Mouse (Mus musculus): ENCODE results near the gene Klk1b3. TPM values are rescaled to one million over a fixed set of nuclear protein-coding genes. Genes with fewer than 3 reads are reported as not detected.

Gene Klk1b3
- total RNA-seq, 2 experiments from 2014 or later, result not detected

Other genes starting within 250 kb of the Klk1b3 start
- gene Klk1b8, start 247.5 kb upstream of the Klk1b3 start, total RNA-seq (2015), result not detected in 2 replicates
- gene Klk1b8, start 247.5 kb upstream of the Klk1b3 start, total RNA-seq (2017), result not detected in 2 replicates
- not detected in 2 replicates for gene Klk1b1, start 231.4 kb upstream of the Klk1b3 start, total RNA-seq (2015)
- gene Klk1b1, start 231.4 kb upstream of the Klk1b3 start, total RNA-seq (2017), result not detected in 2 replicates
- gene Klk1b9, start 222.1 kb upstream of the Klk1b3 start, total RNA-seq (2015), result not detected in 2 replicates
- gene Klk1b9, start 222.1 kb upstream of the Klk1b3 start, total RNA-seq (2017), result not detected in 2 replicates
- gene Klk1b11, start 202.3 kb upstream of the Klk1b3 start, total RNA-seq (2015), result 0.33 and 0.84 TPM in 2 replicates
- 1.1 TPM in 1 of 2 replicates, not detected in the other for gene Klk1b11, start 202.3 kb upstream of the Klk1b3 start, total RNA-seq (2017)
- gene Klk1b26, start 186.0 kb upstream of the Klk1b3 start, total RNA-seq (2015), result not detected in 2 replicates
- not detected in 2 replicates for gene Klk1b26, start 186.0 kb upstream of the Klk1b3 start, total RNA-seq (2017)
- gene Klk1b27, start 145.9 kb upstream of the Klk1b3 start, total RNA-seq (2015), result not detected in 2 replicates
- not detected in 2 replicates for gene Klk1b27, start 145.9 kb upstream of the Klk1b3 start, total RNA-seq (2017)
- gene Klk1b21, start 95.9 kb upstream of the Klk1b3 start, total RNA-seq (2015), result not detected in 2 replicates
- gene Klk1b21, start 95.9 kb upstream of the Klk1b3 start, total RNA-seq (2017), result not detected in 2 replicates
- not detected in 2 replicates for gene Klk1b22, start 85.5 kb upstream of the Klk1b3 start, total RNA-seq (2015)
- not detected in 2 replicates for gene Klk1b22, start 85.5 kb upstream of the Klk1b3 start, total RNA-seq (2017)
- not detected in 2 replicates for gene Klk1b16, start 61.4 kb upstream of the Klk1b3 start, total RNA-seq (2015)
- not detected in 2 replicates for gene Klk1b16, start 61.4 kb upstream of the Klk1b3 start, total RNA-seq (2017)
- not detected in 2 replicates for gene Klk1b24, start 10.0 kb upstream of the Klk1b3 start, total RNA-seq (2015)
- gene Klk1b24, start 10.0 kb upstream of the Klk1b3 start, total RNA-seq (2017), result not detected in 2 replicates
- not detected in 2 replicates for gene Klk1b4, start 9.2 kb downstream of the Klk1b3 start, total RNA-seq (2015)
- gene Klk1b4, start 9.2 kb downstream of the Klk1b3 start, total RNA-seq (2017), result not detected in 2 replicates
- not detected in 2 replicates for gene Klk1b5, start 17.8 kb downstream of the Klk1b3 start, total RNA-seq (2015)
- not detected in 2 replicates for gene Klk1b5, start 17.8 kb downstream of the Klk1b3 start, total RNA-seq (2017)
- not detected in 2 replicates for gene Klk1, start 27.2 kb downstream of the Klk1b3 start, total RNA-seq (2015)
- gene Klk1, start 27.2 kb downstream of the Klk1b3 start, total RNA-seq (2017), result not detected in 2 replicates
- gene Gm36864, start 38.0 kb downstream of the Klk1b3 start, total RNA-seq (2015), result not detected in 2 replicates
- not detected in 2 replicates for gene Gm36864, start 38.0 kb downstream of the Klk1b3 start, total RNA-seq (2017)
- 3.0 and 3.1 TPM in 2 replicates for gene 1700028J19Rik, start 48.5 kb downstream of the Klk1b3 start, total RNA-seq (2015)
- 0.62 and 0.94 TPM in 2 replicates for gene 1700028J19Rik, start 48.5 kb downstream of the Klk1b3 start, total RNA-seq (2017)
- gene 2410002F23Rik, start 48.5 kb downstream of the Klk1b3 start, total RNA-seq (2015), result 19.9 and 20.8 TPM in 2 replicates
- gene 2410002F23Rik, start 48.5 kb downstream of the Klk1b3 start, total RNA-seq (2017), result 17.2 and 23.0 TPM in 2 replicates
- not detected in 2 replicates for gene Acp4, start 59.2 kb downstream of the Klk1b3 start, total RNA-seq (2015)
- not detected in 2 replicates for gene Acp4, start 59.2 kb downstream of the Klk1b3 start, total RNA-seq (2017)
- not detected in 2 replicates for gene Gm15517, start 63.3 kb downstream of the Klk1b3 start, total RNA-seq (2015)
- gene Gm15517, start 63.3 kb downstream of the Klk1b3 start, total RNA-seq (2017), result not detected in 2 replicates
- gene Clec11a, start 108.7 kb downstream of the Klk1b3 start, total RNA-seq (2015), result 0.80 and 1.9 TPM in 2 replicates
- gene Clec11a, start 108.7 kb downstream of the Klk1b3 start, total RNA-seq (2017), result 0.77 and 1.7 TPM in 2 replicates
- gene Shank1, start 112.1 kb downstream of the Klk1b3 start, total RNA-seq (2015), result 0.02 and 0.07 TPM in 2 replicates
- not detected in 2 replicates for gene Shank1, start 112.1 kb downstream of the Klk1b3 start, total RNA-seq (2017)
- gene Syt3, start 185.9 kb downstream of the Klk1b3 start, total RNA-seq (2015), result 0.29 TPM in 1 of 2 replicates, not detected in the other
- gene Syt3, start 185.9 kb downstream of the Klk1b3 start, total RNA-seq (2017), result 0.22 TPM in 1 of 2 replicates, not detected in the other
- gene 1700008O03Rik, start 187.6 kb downstream of the Klk1b3 start, total RNA-seq (2015), result 0.42 TPM in 1 of 2 replicates, not detected in the other
- not detected in 2 replicates for gene 1700008O03Rik, start 187.6 kb downstream of the Klk1b3 start, total RNA-seq (2017)
- not detected in 2 replicates for gene Lrrc4b, start 230.8 kb downstream of the Klk1b3 start, total RNA-seq (2015)
- not detected in 2 replicates for gene Lrrc4b, start 230.8 kb downstream of the Klk1b3 start, total RNA-seq (2017)